Mouse (Mus musculus) embryo, embryonic 10 days (tissue): Measurements from ENCODE around the gene Cyp2j8.
"Not testable (repeated sequence)": the region's sequence is repeated elsewhere in the genome, so short reads cannot be mapped to it uniquely, and the experiment has no call there.

ENCODE experiments used
- DNase-seq: peaks from one replicate; pipeline ENCODE4 v3.0.0-alpha.2; 2015; ENCODE audit warnings: low spot score

Gene Cyp2j8

DNA sequence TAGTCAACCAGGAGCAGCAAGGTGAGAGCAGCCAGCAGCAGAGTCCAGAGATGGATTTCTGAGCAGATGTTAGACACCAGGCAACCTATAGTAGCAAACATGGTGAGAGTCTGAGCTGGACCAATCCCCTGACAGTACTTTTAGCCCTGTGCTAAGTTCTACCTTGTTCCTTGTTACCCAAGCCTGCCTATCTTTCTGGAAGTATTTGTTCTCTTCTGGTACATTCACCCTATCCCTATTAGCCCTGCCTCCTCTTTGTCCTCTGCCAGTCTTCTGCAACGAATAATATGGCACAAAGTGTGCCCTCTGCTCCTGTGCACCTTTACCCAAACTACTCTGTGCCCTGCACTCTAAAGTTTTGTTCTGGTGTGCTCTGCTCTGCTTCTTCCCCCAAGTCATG is at the start of gene Cyp2j8:
Gene Cyp2j8 (minus strand): TSS at position 101 of the 400 bp plus-strand sequence.
- no peak for DNase-seq

DNA sequence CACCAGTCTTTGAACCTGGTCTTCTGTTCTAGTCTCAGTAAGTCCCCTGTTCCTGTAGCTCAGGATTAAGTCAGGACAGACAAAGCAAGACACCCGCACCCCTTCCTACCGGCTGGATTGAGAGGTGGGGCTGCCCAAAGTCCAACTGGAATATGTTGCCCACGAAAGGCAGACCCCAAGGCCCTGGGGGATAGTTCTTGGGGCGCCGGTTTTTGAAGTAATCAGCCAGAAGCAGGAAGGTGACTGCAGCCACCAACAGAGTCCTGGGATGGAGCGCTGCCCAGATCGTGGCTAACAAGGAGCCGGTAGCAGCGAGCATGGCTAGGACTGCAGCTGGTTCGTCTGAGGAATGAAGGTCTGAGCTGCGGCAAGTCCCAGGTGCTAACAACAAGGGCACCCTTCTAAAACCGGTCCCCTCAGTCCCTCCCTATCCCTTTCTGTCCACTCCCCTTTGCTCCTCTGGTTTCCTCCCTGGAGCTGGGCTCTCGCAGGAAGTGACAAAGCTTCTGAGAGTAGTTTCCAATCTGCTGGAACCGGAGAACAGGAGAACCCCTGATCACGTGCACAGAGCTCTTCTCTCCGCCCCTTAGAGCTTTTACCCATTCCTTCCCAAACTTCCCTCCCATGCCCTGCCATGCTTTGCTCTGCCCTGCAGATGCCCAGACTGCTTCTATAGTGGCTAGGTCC is 46.1 kb upstream of the Cyp2j8 start, which contains the start of gene Cyp2j6:
Gene Cyp2j6 (minus strand): TSS at position 529 of the 687 bp plus-strand sequence.
- DNase-seq, result peak; percentile 72

DNA sequence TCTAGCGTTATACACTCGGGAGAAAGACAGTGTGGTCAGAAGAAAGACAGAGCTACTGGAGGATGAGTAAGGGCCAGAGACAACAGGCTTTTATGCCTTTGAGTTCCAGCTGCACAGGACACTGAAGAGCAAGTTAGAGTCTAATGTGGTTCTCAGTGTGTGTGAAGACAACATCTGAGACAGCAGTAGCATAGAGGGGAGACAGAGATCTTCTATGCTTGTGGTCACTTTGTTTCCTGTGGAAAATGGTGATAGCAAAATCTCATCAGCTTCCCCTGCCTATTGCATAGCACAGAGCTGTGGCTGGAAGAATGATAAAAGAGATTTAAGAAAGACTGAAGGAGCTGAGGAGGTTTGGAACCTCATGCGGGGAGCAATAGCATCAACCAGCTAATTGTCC is 44.4 kb upstream of the Cyp2j8 start:
- no peak for DNase-seq

DNA sequence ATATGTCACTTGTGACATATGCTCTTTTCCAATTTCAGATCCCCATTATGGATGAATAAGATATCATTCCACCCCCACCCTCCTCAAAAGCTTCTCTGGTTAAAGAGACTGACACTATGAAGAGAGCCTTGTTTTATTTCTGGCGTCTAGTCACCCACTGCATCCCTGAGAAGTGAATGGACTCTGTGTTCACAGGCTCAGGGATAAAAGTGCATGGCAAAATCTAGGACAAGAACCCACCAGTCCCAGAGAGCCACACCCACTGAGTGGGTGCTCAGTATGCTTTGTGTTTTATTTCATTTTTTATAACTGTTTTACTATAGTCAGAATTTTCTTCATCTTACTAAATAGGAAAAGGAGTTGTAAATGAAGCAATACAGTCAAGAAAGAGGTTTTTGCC is 38.8 kb upstream of the Cyp2j8 start:
- DNase-seq, result no peak

DNA sequence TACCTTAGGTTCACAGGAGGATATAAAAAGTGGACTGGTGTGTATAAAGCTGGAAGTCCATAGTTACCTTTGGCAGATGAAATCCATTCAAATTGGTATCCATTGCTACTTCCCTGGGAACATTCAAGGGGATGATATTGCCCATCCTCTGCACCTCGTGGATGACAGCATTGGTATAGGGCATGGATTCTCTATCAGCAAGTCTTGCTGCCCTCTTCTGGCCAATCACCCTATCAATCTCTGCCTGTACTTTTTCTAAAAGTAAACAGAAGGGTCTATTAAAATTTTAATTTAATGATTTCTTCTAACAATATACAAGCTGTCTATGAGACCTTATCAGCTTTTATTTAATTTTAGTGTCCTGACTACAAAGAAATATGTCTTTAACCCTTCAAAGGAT is 18.6 kb upstream of the Cyp2j8 start:
- peak; percentile 5 for DNase-seq

DNA sequence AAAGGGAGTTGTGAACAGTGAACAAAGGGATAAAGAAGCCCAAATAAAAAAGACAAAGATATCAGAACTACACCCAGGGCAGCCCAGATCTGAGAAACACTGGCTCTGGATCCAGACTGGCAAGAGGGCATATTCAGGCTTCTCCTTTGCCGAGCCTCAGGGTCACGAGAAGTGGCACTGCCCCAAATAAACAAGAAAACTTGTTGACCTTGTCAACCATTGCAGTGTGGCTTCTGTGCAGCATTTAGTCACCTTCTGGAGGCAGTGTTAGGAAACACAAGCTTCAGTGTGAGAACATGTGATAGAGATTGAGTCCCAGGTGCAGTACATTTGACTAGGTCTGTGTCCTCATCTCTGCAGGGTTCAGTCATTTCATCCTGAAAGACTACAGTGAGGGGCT is 15.1 kb upstream of the Cyp2j8 start:
- DNase-seq, result no peak

DNA sequence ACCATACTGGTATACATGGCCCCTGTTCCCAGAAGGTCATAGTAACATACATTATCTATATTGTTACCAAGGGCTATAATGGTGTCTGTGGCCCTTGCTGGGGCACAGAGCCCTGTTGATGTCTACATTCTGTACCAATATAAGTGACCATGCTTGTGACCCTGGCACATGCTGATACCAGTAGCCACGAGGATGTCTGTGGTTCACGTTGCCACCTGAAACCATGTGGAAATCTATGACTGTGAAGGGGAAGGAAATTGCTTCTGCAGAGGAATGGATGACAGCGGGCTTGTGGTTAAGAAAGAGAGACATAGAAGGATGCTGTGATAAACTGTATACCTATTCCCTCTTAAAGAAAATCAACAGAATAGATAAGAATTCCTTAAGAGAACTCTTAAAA is 2.9 kb upstream of the Cyp2j8 start:
- no peak for DNase-seq

DNA sequence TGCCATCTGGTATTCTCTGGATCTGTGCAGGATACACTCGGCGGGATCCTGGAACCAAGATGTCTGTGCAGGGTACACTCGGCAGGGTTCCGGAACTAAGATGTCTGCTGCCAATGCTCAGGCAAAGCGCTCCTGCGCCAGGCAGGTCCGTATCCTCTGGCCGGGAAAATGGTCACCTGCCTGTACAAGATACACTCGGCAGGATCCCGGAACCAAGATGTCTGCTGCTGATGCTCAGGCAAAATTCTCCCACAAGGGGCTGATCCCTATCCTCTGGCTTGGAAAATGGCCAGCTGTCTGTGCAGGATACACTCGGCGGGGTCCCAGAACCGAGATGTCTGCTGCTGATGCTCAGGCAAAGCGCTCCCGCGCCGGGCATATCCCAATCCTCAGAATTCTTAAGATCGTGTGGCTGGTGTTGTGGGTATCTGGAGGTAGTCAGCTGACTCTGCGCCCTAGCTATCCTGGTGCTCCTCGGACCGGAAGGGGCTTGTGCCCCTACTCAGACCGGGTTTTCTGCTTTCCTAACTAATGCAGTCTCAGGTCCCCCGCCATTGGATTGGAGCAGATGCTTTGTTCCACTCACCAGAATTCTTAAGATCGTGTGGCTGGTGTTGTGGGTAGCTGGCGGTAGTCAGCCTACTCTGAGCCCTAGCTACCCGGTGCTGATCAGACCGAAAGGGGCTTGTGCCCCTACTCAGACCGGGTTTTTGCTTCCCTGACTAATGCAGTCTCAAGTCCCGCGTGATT is 43.7 kb downstream of the Cyp2j8 start:
- not testable (repeated sequence) for DNase-seq
